Mouse (Mus musculus): ENCODE measurements around the gene Rd3.

The Rd3 gene

GRCm38 (mm10) chr1:191977187-191977586 lies at the start of gene Rd3:
Gene Rd3, plus strand, starts transcription at chr1:191977370.
- no peak for DNase-seq

GRCm38 (mm10) chr1:191928345-191928744 lies 48.8 kb upstream of the Rd3 start:
- DNase-seq: no peak

GRCm38 (mm10) chr1:191929065-191929464 lies 48.1 kb upstream of the Rd3 start:
- no peak for DNase-seq

GRCm38 (mm10) chr1:191929897-191930524 lies 47.2 kb upstream of the Rd3 start:
- DNase-seq: no peak

DNA sequence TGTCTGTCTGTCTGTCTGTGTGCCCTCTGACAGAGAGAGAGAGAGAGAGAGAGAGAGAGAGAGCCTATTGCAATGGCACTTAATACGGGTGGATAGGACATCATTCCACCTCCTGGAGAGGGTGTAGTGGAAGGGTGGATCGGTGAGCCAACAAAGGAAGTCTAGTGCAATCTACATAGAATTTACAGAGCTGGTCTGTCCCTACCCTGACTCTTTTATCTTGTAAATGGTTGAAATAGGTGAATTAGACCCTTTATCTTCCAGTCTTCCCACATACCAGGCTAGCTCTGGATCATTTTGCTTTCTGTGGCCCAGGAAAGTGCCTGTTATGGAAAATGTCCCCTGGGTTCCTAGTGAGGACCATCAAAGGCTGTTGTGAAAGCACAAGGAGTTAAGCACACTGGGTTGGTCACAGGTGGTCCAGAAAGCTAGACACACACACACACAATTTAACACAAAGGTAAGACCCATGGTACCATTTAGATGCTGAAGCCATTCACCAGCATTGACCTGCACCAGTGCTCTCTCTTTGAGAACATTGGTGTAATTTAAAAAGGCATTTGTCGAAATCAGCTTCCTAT lies 46.6 kb upstream of the Rd3 start:
- DNase-seq: no peak

DNA sequence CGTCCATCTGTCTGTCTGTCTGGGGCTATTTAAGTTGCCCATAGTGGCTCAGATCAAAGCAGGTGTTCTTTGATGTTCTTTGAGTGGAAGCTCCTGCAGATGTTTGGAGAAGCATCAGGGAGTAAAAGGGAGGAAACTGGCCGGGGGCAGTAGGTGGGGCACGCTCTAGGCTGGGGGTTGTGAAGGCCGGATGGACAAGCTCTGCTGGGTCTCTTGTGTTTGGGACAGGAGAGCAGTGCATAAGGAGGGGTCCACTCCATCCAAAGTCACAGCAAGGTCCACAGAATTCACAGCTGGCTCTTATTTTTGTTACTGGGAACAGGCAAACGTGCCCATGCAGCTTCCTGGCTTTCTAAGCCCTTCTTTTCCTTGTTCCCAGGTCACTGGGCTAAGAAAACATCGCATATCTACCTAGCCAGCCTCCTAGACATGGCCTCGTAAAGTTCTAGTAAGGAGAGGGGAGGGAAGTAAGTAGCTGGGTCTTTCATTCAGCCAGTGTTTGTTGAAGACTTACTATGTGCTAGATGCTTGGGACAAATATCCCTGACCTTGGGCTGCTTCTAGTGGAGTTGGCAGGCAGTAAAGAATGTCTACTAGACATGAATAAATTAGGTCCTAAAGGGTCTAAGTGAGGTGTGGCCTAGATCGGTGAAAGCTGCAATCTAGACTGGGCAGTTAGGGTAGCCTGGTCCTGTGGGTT lies 44.7 kb upstream of the Rd3 start:
- no peak for DNase-seq

GRCm38 (mm10) chr1:191932986-191933632 lies 44.1 kb upstream of the Rd3 start:
- DNase-seq: no peak

- DNase-seq: no peak
Observed at GRCm38 (mm10) chr1:191943638-191944037, 33.5 kb upstream of the Rd3 start.

DNA sequence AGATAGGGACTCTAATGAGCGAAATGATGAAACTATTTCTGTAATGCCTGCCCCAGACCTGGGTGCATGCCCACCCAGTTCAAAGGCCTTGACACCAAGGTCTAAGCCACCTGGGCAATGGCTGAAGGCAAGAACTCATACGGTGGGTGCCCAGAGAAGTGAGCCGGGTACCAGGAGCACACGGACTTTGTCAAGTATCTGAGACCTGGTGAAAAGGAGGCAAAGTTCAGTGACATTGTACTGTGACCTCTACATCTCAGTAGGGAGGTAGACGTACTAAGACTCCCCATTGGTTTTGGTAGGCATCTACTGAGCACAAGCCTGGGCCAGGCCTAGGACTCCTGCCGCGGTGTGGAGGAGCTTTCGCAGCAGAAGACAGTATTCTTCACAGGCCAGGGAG lies 31.8 kb upstream of the Rd3 start:
- DNase-seq: no peak

- DNase-seq: no peak
Observed at GRCm38 (mm10) chr1:191945756-191946155, 31.4 kb upstream of the Rd3 start.

DNA sequence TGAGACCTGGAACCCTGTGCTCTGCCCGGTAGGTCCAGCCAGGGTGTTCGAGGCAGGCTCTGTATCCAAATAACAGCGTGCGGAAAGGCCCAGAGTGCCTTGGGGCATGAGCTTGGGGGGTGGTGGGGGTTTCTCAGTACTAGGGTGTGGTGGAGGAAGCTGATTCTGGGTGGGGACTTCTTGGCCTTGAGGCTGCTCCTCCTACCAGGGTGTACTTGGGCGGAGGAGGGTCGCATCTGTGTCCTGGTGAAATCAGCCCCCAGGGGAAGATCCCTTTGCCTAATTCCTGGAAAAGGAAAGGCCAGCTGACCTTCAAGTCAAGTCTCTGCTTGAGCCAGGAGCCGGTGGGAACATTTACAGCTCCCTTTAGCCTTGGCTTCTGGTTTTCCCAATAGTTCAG lies 30.9 kb upstream of the Rd3 start:
- DNase-seq: no peak

- DNase-seq: no peak
Observed at GRCm38 (mm10) chr1:191946835-191947234, 30.3 kb upstream of the Rd3 start.

DNA sequence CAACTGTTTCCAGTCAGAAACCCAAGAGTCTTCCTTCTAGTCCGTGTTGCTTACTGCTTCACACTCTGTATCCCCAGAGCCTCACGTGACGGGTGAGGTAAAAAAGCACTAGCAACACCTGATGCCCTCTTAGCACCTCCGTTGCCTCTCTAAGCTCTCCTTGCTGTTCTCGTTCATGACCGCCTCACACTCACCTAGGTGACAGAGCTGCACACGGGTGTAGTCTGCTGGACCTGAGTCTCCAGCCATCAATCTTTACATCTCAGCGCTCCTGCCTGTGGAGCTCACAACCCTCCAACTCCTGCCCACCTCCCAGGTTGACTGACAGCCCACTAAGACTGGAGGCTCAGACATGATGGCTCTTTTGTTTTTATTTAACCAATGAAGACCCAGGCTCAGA lies 29.4 kb upstream of the Rd3 start:
- no peak for DNase-seq

- DNase-seq: no peak
Observed at GRCm38 (mm10) chr1:191948600-191948999, 28.6 kb upstream of the Rd3 start.

DNA sequence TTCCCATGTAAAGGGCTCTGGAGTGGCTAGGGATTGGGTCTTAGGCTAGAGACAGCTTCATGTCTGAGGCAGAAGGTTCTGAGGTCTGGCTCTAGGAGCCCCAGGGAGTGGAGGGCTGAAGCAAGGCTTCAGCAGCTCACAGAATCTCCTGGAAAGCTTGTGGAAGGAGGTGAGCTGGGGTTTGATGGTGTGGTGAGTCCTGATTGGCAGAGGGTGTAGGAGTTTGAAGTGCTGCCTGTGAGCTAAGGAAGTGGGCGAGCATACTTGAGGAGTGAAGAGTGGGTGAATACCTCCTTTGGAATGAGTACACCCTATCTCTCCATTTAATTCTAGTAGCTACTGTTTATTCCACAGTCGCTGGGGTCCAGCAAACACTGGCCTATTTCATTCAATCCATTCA lies 26.6 kb upstream of the Rd3 start:
- no peak for DNase-seq

- DNase-seq: no peak
Observed at GRCm38 (mm10) chr1:191952733-191953335, 24.3 kb upstream of the Rd3 start.

GRCm38 (mm10) chr1:191955101-191955500 lies 22.1 kb upstream of the Rd3 start:
- DNase-seq: no peak

GRCm38 (mm10) chr1:191956261-191956660 lies 20.9 kb upstream of the Rd3 start:
- no peak for DNase-seq

- DNase-seq: no peak
Observed at GRCm38 (mm10) chr1:191956871-191957270, 20.3 kb upstream of the Rd3 start.

- no peak for DNase-seq
Observed at GRCm38 (mm10) chr1:191957321-191957720, 19.8 kb upstream of the Rd3 start.

- DNase-seq: no peak
Observed at GRCm38 (mm10) chr1:191960946-191961345, 16.2 kb upstream of the Rd3 start.

DNA sequence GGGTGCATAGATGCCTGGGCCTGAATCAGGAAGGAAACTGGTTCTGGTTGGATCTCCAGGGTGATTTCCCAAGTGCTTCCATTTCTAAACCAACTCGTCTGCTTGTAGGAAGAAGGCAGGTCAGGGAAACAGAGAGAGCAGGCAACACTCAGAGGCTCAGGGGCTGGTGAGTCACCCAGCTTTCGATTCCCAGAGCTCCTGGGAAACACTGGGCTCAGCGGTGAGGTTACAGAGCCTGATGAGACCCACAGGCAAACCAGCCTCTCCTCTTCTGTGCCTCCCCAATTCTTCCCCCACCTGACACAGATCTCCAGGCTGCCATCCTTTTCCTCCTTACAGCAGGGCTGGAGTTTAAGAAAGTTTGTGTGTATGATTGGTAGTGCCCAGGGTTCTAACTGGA lies 13.8 kb upstream of the Rd3 start:
- no peak for DNase-seq

DNA sequence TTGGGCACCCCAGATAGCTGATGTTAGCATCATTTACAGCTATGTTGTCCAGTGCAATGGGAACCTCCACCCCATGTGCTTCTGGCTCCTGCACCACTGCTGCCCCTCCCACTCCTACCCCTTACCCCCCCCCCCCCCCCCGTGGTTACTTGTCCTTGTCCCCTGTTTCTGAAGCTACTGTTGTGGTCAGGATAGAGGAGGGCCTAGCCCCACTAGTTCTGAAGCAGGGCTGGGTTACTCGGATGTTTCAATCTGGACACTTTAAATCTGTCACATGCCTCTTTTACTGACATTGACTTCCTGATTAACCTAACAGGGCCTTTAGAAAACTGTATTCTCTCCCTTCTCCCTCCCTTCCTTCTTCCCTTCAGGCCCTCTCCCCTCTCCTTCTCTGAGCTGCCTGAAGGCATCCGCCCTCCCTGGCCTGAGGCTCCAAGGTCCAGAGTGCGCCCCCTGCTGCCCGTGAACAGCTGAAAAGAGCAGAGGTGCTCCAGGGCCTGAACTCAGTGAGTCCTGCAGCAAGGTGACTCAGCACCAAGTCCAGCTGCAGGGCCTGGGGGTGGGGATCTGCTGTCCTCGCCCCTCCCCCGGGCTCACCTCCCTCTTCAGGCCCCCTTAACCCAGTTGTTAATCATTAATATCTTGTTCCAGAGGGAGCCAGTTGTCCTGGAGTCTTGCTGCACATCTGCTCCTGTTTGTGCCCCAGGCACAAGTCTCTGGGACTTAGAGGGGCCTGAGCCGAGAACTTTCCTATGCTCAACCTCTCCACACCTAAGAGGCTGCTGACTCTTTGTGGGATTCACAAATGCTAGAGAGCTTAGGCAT lies 13.0 kb upstream of the Rd3 start:
- peak; percentile 39 for DNase-seq

Data from cerebellum, adult 11 months (tissue).